Mouse (Mus musculus) limb, embryonic 10.5 days (tissue): ENCODE measurements at regions not wholly inside any gene's neighbourhood (a gene's known extent, or its start where the extent isn't known, plus 50 kb on each side); places are given as distances from the start of the nearest gene placed in this dataset.
"Not testable (repeated sequence)": the region's sequence is repeated elsewhere in the genome, so short reads cannot be mapped to it uniquely, and the experiment has no call there.

Source experiments
- DNase-seq: peaks from one replicate; pipeline ENCODE4 v3.0.0-alpha.2; 2017; ENCODE audit warnings: low spot score
- H3K27ac ChIP-seq: fragments of 300-500 bp; sonication (generic); 2 replicates; pipeline ENCODE4 v1.5.1; 2016; ENCODE audit warnings: mild to moderate bottlenecking
- H3K27me3 ChIP-seq: fragments of 300-500 bp; sonication (generic); 2 replicates; pipeline ENCODE4 v1.6.1; 2016; ENCODE audit warnings: low read depth, mild to moderate bottlenecking; ENCODE audit not compliant: poor library complexity, severe bottlenecking
- H3K36me3 ChIP-seq: fragments of 300-500 bp; sonication (generic); 2 replicates; pipeline ENCODE4 v1.6.1; 2016; ENCODE audit warnings: mild to moderate bottlenecking, moderate library complexity
- H3K4me1 ChIP-seq: fragments of 300-500 bp; sonication (generic); 2 replicates; pipeline ENCODE4 v1.6.1; 2016
- H3K4me3 ChIP-seq: fragments of 300-500 bp; sonication (generic); 2 replicates; pipeline ENCODE4 v1.5.1; 2016; ENCODE audit warnings: mild to moderate bottlenecking, moderate library complexity
- H3K9me3 ChIP-seq: fragments of 300-500 bp; sonication (generic); replicated peaks from 2 replicates; pipeline ENCODE4 v1.6.1; 2016; ENCODE audit warnings: mild to moderate bottlenecking
- WGBS: fragments of 180-500 bp; shearing (Covaris S2); methylation state at CpG from one replicate; pipeline ENCODE4 v1.1.7; 2016; 5-methylcytosine and 5-hydroxymethylcytosine counted together

GRCm38 (mm10) chr8:71780624-71781023 lies 55.1 kb upstream of the Fcho1 start:
- not testable (repeated sequence) for DNase-seq, H3K9me3 ChIP-seq, H3K27me3 ChIP-seq, H3K4me1 ChIP-seq, H3K27ac ChIP-seq, H3K4me3 ChIP-seq, H3K36me3 ChIP-seq
- WGBS, result 95% methylated on average over 9 of the region's 10 CpGs

GRCm38 (mm10) chr8:71779824-71780223 lies 54.3 kb upstream of the Fcho1 start:
- 79% methylated on average over 4 of the region's 4 CpGs for WGBS
- not testable (repeated sequence) for H3K36me3 ChIP-seq, H3K4me3 ChIP-seq

DNA sequence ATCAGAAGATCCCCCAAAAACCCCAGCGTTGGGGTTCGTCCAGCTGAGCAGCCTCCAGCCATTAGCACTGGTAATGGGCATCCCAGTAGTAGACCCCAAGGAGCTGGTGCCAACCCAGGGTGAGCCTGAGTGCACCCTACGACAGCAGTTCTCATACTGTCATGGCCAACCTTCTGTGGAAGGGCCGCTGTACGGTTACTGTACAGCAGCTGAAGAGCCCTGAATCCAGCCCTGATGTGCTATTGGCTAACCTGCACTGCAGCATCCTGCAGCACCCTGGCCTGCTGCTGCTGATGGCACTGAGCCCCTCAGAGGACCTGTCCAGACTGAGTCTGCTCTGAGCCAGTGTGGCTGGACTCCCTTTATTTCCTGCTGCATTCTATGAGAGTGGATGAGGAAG lies 53.9 kb upstream of the Fcho1 start:
- not testable (repeated sequence) for H3K4me1 ChIP-seq, H3K27me3 ChIP-seq, H3K4me3 ChIP-seq, H3K36me3 ChIP-seq, H3K9me3 ChIP-seq, DNase-seq, H3K27ac ChIP-seq
- 94% methylated on average over 5 of the region's 5 CpGs for WGBS

More at GRCm38 (mm10) chr8:71779824-71780223, 54.3 kb upstream of the Fcho1 start:
- H3K27me3 ChIP-seq, H3K4me1 ChIP-seq, DNase-seq, H3K27ac ChIP-seq, H3K9me3 ChIP-seq: not testable (repeated sequence)

DNA sequence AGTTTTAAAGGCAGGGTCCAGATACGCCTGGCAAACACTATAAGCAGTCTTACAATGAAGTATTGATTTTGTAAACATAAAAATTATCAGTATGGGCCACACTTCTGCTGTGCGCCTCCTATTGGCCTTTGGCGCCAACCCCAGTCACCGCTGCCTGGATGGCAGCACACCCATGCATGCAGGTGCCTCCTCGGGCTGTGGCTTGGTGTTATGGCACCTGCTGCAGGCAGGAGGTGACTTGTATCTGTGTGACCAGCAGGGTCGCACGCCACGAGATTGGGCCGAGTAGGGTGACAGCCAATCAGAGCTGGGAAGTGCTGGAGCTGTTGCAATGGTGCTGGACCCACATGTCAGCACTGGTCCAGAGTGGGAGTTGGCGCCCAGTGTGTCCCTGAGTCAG lies 53.4 kb upstream of the Fcho1 start:
- no peaks in the 10 kb centered on the region for H3K4me1 ChIP-seq
- H3K36me3 ChIP-seq, result no peaks in the 10 kb centered on the region
- H3K27me3 ChIP-seq, result no peaks in the 10 kb centered on the region
- H3K27ac ChIP-seq, result no peak overlapping the region
- no peak for DNase-seq
- H3K9me3 ChIP-seq, result no peaks in the 10 kb centered on the region
- 87% methylated on average over 10 of the region's 10 CpGs for WGBS
- no peak overlapping the region for H3K4me3 ChIP-seq
